Mouse (Mus musculus): ENCODE measurements at regions not wholly inside any gene's neighbourhood (a gene's known extent, or its start where the extent isn't known, plus 50 kb on each side); places are given as distances from the start of the nearest gene placed in this dataset.

DNA sequence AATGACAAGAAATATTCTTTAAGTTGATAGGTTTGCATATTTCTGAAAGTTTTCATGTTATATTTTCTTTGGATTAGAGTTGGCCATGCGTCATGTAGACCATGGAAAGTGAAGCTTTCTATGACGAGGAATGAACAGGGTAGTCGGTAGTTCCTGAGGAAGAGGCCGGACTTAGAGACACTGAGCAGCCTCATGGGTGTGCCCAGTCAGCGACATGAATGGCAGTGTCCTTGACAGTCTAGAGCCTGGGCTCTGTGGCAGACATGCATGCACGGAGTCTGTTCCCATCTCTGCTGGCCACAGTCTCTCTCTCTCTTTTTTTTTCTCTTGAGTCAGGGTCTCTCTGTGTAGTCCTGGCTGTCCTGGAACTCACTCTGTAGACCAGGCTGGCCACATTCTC, 1176.9 kb upstream of the A1bg start:
- DNase-seq = no peak

DNA sequence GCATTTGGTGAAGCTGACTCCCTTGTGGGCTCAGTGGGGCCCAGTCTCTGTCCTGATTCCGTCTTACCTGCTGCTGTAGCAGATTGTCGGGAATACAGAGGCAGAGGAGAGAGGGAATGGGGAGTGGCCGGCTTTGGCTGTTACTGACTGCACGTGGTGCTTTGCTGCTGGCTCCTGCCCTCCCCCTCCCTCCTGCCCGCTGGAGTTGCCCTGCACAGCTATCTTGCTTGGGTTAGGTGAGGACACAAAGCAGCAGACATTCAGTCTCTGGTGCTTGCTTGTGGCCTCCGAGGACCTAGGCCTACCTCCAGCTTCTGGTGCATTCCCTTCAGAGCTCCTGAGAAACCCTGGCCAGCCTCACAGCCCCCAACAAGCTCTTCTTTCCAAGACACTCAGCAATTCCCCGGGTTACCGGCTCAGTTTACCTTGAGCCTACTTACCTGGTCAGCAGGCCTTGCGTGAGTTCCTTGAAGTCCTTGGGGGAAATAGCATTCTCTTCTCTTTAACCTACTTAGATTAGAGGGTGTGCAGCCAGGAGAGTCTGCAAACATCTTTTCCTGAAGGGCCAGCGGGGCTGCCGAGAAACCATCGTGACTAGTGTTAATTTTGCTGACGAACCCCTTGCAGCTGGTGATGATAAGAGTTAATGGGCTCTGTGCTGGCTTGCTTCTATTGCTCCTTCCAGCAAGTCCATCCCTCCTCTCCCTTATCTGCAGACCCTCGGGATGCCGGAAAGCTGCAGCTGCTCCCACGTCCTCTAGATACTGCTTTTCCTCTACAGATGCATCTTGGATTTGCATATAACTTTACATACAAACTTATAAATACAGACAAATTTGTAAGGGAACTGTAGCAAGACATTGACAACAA, 1176.2 kb upstream of the A1bg start:
- peak; percentile 96 for DNase-seq

DNA sequence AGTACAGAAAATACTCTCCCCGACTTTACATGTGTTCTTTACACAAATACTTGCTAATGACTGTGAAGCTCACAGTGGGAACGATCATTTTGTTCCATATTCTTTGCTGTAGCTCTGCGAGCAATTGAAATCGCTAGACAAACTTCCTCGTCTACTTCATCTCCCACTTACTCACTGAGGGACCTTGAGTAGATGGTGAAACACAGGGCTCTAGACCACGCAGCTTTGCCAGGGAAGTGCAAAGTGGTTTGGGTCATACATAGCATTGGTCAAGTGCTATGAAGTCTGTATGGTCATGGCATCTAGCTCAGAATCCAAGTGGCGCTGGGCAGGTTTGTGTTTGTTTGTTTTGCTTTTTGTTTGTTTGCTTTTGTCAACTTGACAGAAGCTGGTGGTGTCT, 1174.0 kb upstream of the A1bg start:
- DNase-seq = no peak

DNA sequence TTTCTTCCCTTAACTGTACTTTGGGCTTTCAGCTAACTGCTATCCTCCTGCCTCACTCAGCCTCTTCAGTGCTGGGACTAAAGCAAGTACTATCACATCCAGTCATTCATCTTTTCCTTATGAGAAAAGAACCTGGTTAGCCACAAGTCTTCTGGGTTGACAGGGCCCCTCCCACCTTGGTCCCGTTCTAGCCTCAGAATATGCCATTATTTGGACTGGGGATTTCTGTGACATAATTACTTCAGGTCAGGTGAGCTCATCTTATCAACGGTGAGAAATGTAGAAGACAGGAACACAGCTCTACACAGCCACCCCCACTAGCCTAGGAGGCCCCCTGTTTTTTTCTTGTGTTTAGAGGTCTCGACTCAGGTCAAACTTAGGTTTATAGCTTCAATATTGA, 1172.4 kb upstream of the A1bg start:
- no peak for DNase-seq

- no peak for DNase-seq
These were observed 1170.9 kb upstream of the A1bg start for GRCm38 (mm10) chr15:62093672-62094071.

- DNase-seq = no peak
These were observed 1169.9 kb upstream of the A1bg start for GRCm38 (mm10) chr15:62092671-62093185.

DNA sequence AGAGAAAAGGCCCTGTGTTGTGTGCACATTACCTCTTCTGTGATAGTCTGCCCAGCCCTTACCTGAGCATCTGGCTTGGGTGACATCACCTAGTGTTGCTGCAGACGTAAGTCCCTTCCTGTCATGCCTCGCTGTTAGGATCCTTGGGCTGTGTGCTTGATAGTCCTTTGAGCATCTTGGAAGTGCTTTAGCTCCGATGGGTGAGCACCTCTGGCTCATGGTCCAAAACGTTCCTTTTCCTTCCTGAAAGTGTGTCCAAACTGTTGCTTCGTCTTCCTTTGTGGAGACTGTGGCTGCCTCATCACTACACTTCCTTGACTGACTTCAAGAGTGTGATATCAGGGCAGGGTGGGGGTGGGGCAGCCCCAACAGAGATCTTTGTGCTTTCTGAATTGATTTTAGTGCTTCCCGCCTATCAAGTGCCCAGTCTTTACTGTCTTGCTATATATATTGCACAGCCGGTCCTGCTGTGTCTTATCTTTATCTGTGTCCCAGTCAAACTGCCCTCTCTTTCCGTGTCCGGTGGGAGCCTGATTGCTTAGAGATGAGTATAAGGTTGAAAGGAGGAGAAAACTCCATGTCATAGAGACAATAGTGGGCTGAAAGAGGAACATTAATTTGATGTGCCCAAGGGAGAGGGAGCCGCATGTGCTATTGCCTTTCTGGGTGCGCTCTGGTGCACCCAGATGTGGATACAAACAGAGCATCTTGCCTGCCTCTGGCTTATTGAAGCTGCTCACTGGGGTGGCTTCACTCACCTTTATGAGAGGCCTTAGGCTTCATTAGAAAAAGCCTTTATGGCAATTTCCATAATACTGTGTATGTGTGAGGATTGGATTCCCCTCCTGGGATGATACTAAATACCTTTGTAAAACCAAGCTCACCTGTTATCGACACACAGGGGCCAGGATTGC, 1169.2 kb upstream of the A1bg start:
- no peak for DNase-seq

GRCm38 (mm10) chr15:62091144-62091543, 1168.3 kb upstream of the A1bg start:
- no peak for DNase-seq

DNA sequence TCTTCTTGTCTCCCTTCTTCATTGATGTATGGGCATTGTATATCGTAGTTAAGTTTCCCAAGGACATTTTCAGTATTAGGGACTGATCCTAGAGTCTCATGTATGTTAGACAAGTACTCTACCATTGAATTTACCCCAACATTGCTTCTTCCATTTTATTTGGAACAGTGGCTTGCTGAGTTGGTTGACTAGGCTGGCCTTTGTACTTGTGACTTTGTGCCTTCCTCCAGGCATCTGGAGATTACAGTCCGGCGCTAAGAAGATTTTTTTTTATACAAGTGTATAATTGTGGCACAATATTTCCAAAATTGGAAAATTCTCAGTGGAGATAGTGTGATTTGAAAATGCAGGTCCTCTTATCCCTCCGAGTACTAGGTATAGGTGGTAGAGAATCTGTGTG, 1165.5 kb upstream of the A1bg start:
- no peak for DNase-seq

GRCm38 (mm10) chr15:62087755-62088154, 1164.9 kb upstream of the A1bg start:
- no peak for DNase-seq

GRCm38 (mm10) chr15:62086037-62086436, 1163.2 kb upstream of the A1bg start:
- no peak for DNase-seq

DNA sequence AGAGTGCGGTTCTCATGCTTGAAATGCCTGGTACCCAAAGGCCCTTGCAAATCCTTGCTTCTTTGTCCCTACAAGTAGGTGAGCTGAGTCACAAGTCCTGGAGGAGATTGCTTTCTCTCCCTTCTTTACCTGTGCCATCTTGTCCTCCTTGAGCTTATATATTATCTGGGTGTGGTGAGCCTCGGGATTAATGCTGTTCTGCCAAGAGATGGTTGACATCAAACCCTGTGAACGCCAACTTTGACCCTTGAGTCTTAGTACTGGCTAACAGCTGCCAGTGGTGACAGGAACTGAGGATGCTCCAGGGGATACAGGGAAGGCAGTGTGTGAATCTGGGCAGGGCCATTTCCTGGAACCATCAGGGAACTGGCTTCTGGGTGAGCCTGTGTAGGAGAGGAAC, 1160.5 kb upstream of the A1bg start:
- DNase-seq = no peak

- DNase-seq = no peak
These were observed 1159.7 kb upstream of the A1bg start for GRCm38 (mm10) chr15:62082539-62082938.

GRCm38 (mm10) chr15:62079155-62080109, 1156.6 kb upstream of the A1bg start:
- peak; percentile 98 for DNase-seq

DNA sequence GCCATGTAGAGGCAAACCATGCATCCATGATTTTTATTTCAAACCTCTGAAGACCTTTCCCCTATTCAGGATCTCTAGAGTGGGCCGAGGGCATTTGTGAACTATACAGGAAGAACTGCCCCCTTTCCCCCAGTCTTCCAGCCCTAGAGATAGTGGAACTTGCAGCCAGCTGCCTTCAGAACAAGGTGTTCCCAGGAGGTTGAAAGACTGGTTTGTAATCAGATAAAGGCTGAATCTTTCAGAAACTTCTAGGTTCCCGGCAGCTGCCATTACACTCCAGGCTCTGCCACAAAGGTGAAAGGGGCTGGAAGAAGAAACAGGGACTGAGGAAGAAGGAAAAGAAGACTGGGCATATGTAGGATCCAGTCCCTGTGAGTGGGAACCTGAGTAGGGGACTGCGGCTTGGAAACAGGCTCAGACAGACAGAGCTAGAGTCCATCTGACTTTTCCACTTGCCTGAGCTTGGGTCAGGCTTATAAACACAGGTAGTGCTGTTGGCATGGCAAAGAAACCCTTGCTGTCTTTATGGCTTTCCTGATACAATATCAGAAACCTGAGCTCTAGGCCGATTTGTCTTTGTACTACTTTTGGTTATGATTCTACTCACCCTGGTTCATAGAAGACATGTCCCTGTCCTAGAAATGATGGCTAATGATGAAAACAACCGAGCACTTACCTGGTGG, 1153.9 kb upstream of the A1bg start:
- DNase-seq = no peak

DNA sequence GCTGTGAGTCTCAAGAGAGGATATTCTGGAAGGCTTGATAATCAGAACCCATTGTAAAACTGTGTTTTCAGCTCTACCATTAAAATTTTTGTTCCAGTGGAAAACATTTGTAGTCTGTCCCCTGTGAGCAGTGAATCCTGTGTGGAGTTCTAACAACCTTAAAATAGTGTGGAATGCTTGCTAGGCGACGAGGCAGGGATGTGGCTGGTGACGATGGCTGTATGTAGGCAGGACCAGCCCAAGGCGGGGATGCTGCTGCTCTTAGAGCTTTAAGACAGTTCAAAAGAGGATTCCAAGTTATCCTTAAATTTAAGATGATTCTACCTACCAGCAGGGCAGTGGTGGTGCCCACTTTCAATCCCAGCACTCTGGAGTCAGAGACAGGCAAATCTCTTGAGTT, 1151.9 kb upstream of the A1bg start:
- DNase-seq = no peak

DNA sequence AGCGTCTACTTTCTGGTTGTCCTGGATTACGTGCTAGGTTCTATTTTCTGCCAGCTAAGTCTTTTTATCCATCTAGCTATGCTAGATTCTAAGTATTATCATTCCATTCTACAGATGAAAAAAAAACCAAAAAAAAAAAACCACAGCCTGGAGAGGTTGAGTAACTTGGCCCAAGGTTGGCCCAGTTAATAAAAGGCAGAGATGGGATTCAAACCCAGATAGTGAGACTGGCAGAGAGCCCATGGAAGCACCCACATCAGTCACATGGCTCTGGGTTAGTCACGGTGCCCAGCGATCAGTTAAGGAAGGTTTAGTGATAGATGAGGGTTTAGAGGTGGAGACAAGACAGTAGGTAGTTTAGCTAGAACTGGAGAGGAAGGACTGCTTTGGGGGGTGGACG, 1150.8 kb upstream of the A1bg start:
- DNase-seq = no peak

- no peak for DNase-seq
These were observed 1148.5 kb upstream of the A1bg start for GRCm38 (mm10) chr15:62071311-62071710.

GRCm38 (mm10) chr15:62068422-62069160, 1145.8 kb upstream of the A1bg start:
- no peak for DNase-seq

- DNase-seq = no peak
These were observed 1141.6 kb upstream of the A1bg start for GRCm38 (mm10) chr15:62064399-62064798.

DNA sequence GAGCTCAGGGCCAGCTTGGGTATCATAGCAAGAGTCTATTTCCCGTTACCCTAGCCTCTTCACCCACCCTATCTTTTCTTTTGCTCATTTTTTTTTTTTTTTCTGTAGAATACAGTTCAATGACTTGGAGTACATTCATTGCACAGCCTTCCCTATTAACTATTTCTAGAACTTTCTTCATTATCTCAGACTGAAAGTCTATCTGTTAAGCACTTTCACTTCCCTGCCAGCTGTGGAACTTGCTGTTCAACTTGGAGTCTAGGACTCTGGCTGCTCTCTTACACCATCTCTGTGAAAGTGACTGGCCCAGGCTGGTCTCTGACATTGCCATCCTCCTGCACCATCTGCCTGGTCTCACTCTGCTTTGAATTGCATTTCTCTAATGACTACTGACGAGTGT, 1134.6 kb upstream of the A1bg start:
- peak; percentile 93 for DNase-seq
